Mouse (Mus musculus) liver, adult 2 months (tissue): ENCODE data around the gene Prkra. TPM values are rescaled to one million over a fixed set of nuclear protein-coding genes. Genes with fewer than 3 reads are reported as not detected.

ENCODE experiments used
- DNase-seq: peaks from one replicate; pipeline ENCODE4 v3.0.0-alpha.2; 2011; ENCODE audit warnings: low read depth, low spot score; ENCODE audit errors: extremely low read depth
- H3K27ac ChIP-seq: fragments of 200-500 bp; replicated peaks from 2 replicates; pipeline ENCODE4 v1.5.1; 2012; ENCODE audit warnings: low read depth, mild to moderate bottlenecking, control low read depth, inconsistent platforms, low read length; ENCODE audit not compliant: insufficient read depth
- H3K27me3 ChIP-seq: fragments of 200-500 bp; 2 replicates; pipeline ENCODE4 v1.6.1; 2012; ENCODE audit warnings: mild to moderate bottlenecking, moderate library complexity, low read length, inconsistent platforms; ENCODE audit not compliant: control insufficient read depth, insufficient read depth
- H3K36me3 ChIP-seq: fragments of 200-500 bp; 2 replicates; pipeline ENCODE4 v1.6.1; 2012; ENCODE audit warnings: low read length, inconsistent platforms; ENCODE audit not compliant: control insufficient read depth, insufficient read depth
- H3K4me1 ChIP-seq: fragments of 200-500 bp; 2 replicates; pipeline ENCODE4 v1.6.1; 2011; ENCODE audit warnings: low read length; ENCODE audit not compliant: control insufficient read depth, insufficient read depth
- H3K4me3 ChIP-seq: fragments of 200-500 bp; 2 replicates; pipeline ENCODE4 v1.5.1; 2011; ENCODE audit warnings: low read depth, mild to moderate bottlenecking, control low read depth, low read length, moderate library complexity; ENCODE audit not compliant: insufficient read depth
- H3K79me2 ChIP-seq: fragments of 200-500 bp; 2 replicates; pipeline ENCODE4 v1.6.1; 2012; ENCODE audit warnings: inconsistent platforms, mild to moderate bottlenecking, low read length, moderate library complexity; ENCODE audit not compliant: control insufficient read depth, insufficient read depth
- H3K9ac ChIP-seq: fragments of 200-500 bp; 2 replicates; pipeline ENCODE4 v1.6.1; 2012; ENCODE audit warnings: low read depth, mild to moderate bottlenecking, control low read depth, inconsistent platforms, low read length
- CTCF ChIP-seq: fragments of 200-500 bp; IDR thresholded peaks from 2 replicates; pipeline ENCODE4 v1.5.1; 2011; ENCODE audit warnings: low read depth, low read length, control low read depth
- POLR2A ChIP-seq: fragments of 200-500 bp; IDR thresholded peaks from 2 replicates; pipeline ENCODE4 v1.6.1; 2011; ENCODE audit warnings: low read length, control low read depth; ENCODE audit not compliant: insufficient read depth; ENCODE audit errors: extremely low read depth
- WGBS: fragments of 180-500 bp; shearing (Covaris S2); methylation state at CpG from one replicate; pipeline ENCODE4 v1.1.7; 2018; 5-methylcytosine and 5-hydroxymethylcytosine counted together
- polyA plus RNA-seq: library from polyadenylated mRNA; depleted of rRNA; stranded (reverse); fragments of >200 nt; gene quantifications from 2 replicates; pipeline ENCODE4 v1.2.3, GENCODE M21; 2012
- total RNA-seq: library from RNA; depleted of rRNA; stranded (reverse); fragments of >200 nt; gene quantifications from 2 replicates; pipeline ENCODE4 v1.2.3, GENCODE M21; 2014

Prkra gene
- total and polyA plus RNA-seq, 2 experiments: 11.2 to 26.9 TPM

- TF ChIP-seq CTCF (no peak), POLR2A (no peak)
- Histone ChIP-seq H3K36me3 (peaks cover 12% of the 10 kb centered on the region; the same call in 1 of the 2 replicates), H3K4me1 (peaks cover 2% of the 10 kb centered on the region; the same call in 1 of the 2 replicates), H3K9ac (no peak overlapping the region), H3K4me3 (no peak overlapping the region), H3K27me3 (no peaks in the 10 kb centered on the region), H3K27ac (no peak overlapping the region), H3K79me2 (no peaks in the 10 kb centered on the region)
- no peak for DNase-seq
- 89% methylated on average over 5 of the region's 5 CpGs for WGBS
These were observed 19.4 kb upstream of the Prkra start for GRCm38 (mm10) chr2:76667200-76667599.

GRCm38 (mm10) chr2:76665531-76665930 is 17.7 kb upstream of the Prkra start:
- no peak overlapping the region for H3K9ac ChIP-seq
- no peaks in the 10 kb centered on the region for H3K79me2 ChIP-seq
- 61% methylated on average over 7 of the region's 7 CpGs for WGBS
- H3K4me3 ChIP-seq: no peak overlapping the region
- no peak overlapping the region for H3K27ac ChIP-seq
- TF ChIP-seq POLR2A: no peak
- no peak for TF ChIP-seq CTCF
- H3K36me3 ChIP-seq: peaks cover 12% of the 10 kb centered on the region; the same call in 1 of the 2 replicates
- no peaks in the 10 kb centered on the region for H3K4me1 ChIP-seq
- H3K27me3 ChIP-seq: no peaks in the 10 kb centered on the region
- peak; percentile 89 for DNase-seq

DNA sequence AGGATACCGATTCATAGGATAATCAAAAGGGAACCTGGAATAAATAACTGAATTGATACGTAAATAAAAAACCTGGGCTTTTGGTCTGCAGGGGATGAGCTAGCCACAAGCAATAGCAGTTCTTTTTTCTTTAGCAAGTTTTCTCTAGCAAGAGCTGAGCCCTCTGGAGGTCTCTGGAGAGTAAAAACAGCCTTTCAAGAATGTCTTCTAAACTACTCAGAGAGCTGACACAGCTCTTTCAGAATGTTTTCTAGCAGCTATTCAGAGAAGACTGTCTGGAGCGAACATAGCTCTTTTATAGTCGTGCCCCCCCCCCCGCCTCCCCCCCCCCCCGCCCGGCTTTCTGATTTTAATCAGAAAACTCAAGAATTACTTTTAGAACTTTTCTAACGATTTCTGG is 11.6 kb upstream of the Prkra start:
- Histone ChIP-seq H3K9ac (no peak overlapping the region), H3K36me3 (peaks cover 8% of the 10 kb centered on the region; the same call in 1 of the 2 replicates), H3K4me1 (no peaks in the 10 kb centered on the region; the same call in 1 of the 2 replicates), H3K79me2 (no peaks in the 10 kb centered on the region), H3K4me3 (no peak overlapping the region), H3K27ac (no peak overlapping the region), H3K27me3 (no peaks in the 10 kb centered on the region)
- 71% methylated on average over 8 of the region's 8 CpGs for WGBS
- no peak for DNase-seq
- TF ChIP-seq POLR2A: no peak
- TF ChIP-seq CTCF: no peak

GRCm38 (mm10) chr2:76658551-76658950 is 10.7 kb upstream of the Prkra start:
- Histone ChIP-seq H3K27ac (no peak overlapping the region), H3K9ac (no peak overlapping the region), H3K79me2 (no peaks in the 10 kb centered on the region), H3K4me3 (no peak overlapping the region), H3K4me1 (no peaks in the 10 kb centered on the region; the same call in 1 of the 2 replicates), H3K36me3 (peaks cover 3% of the 10 kb centered on the region; the same call in 1 of the 2 replicates), H3K27me3 (no peaks in the 10 kb centered on the region)
- DNase-seq: no peak
- TF ChIP-seq CTCF (no peak), POLR2A (no peak)
- WGBS: 79% methylated on average over 13 of the region's 13 CpGs

DNA sequence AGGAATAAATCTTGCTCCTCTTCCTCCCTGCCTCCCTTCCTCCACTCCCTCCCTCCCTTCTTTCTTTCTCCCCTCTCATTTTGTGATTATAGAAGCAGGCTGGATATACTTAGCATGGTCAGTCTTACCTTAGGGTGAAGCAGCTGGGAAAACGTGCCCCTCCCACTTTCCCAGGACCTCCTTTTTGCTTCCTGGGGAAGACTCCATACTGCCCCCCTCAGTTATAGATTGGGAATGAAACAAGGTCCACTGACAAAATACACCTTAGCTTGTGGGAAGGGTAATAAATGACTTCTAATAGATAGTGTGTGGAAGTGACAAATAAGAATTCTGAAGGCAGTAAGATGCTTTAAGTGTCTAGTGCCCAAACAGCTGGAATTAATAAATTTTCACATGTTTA is 8.2 kb upstream of the Prkra start:
- DNase-seq: peak; percentile 53
- Histone ChIP-seq H3K4me3 (no peak overlapping the region), H3K9ac (no peak overlapping the region), H3K79me2 (no peaks in the 10 kb centered on the region), H3K4me1 (no peaks in the 10 kb centered on the region; the same call in 1 of the 2 replicates), H3K27me3 (no peaks in the 10 kb centered on the region), H3K27ac (no peak overlapping the region), H3K36me3 (no peaks in the 10 kb centered on the region)
- peak; percentile 37 for TF ChIP-seq CTCF
- no peak for TF ChIP-seq POLR2A
- WGBS: 7% methylated on average over 1 of the region's 1 CpGs

DNA sequence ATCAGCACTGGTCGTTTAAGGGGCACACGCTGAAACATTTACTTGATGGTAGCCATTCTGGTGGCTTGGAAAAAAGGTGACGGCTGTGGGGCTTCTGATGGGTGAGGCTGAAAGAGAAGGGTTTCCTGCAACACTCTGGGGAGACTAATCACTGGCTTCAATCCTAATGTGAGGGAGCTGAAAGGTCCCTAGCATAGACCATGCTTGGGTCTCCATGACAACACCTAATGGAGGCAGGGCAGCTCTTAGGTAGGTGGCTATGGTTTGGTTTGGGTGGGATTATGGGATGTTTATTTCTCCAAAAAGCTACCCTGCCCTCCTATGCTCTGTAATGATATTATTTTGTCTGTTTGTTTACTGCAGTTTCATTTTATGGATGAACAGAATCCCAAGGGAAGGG is 7.6 kb upstream of the Prkra start:
- Histone ChIP-seq H3K4me1 (no peaks in the 10 kb centered on the region; the same call in 1 of the 2 replicates), H3K4me3 (no peak overlapping the region), H3K27me3 (no peaks in the 10 kb centered on the region), H3K9ac (no peak overlapping the region), H3K36me3 (no peaks in the 10 kb centered on the region), H3K79me2 (no peaks in the 10 kb centered on the region), H3K27ac (no peak overlapping the region)
- WGBS: 82% methylated on average over 3 of the region's 3 CpGs
- no peak for DNase-seq
- TF ChIP-seq CTCF (no peak), POLR2A (no peak)
